Comparison of ENCODE assay signal across 9 mouse cellular contexts in genomic region chrX:74367512-74367911, GRCm38 (mm10). TPM values are rescaled to one million over a fixed set of nuclear protein-coding genes. Genes with fewer than 3 reads are reported as not detected.
A peak's percentile ranks its signal among the peaks of the same experiment; 100 is the strongest.
DNase-seq lines count a peak whose midpoint lies in the region; ATAC-seq and TF ChIP-seq lines count a peak whose summit lies in the region.
"Had no signal": no experiment of that assay in that cellular context is flagged by ENCODE, and none has a peak within 500 bp of the region (broad histone marks: within the 10 kb centered on the region; RNA-seq: fewer than 3 reads in every experiment).

No protein-coding gene starts in this region.

- ATAC-seq in lung, embryonic 14.5 days (ENCODE audit: insufficient read depth), result no peak
- ATAC-seq in intestine, embryonic 16.5 days, result no peak
- ATAC-seq in neural tube, embryonic 13.5 days (ENCODE audit: low read depth), result 0 out of 2 replicates have a peak, but pooled peaks have one; percentile 11

- no peak for DNase-seq in lung, embryonic 14.5 days
- no peak for DNase-seq in lung, postnatal 14 days
- DNase-seq in gastrocnemius, postnatal 4 days (ENCODE audit: low spot score in 2 of 2), result no peak
- DNase-seq in layer of hippocampus, adult 18-20 months (ENCODE audit: low spot score in 2 of 2), result no peak
- no peak for DNase-seq in right cerebral cortex, postnatal 25 days
- DNase-seq: kidney, postnatal 4 days had no signal

- H3K9me3 ChIP-seq in lung, embryonic 14.5 days (ENCODE audit: low read depth, low read length), result no peaks in the 10 kb centered on the region
- H3K9me3 ChIP-seq in intestine, embryonic 16.5 days (ENCODE audit: control insufficient read depth, low read length), result no peaks in the 10 kb centered on the region
- no peaks in the 10 kb centered on the region for H3K9me3 ChIP-seq in neural tube, embryonic 13.5 days

- no peaks in the 10 kb centered on the region for H3K4me1 ChIP-seq in lung, embryonic 14.5 days (ENCODE audit: insufficient read depth)
- peaks cover 4% of the 10 kb centered on the region; the same call in 1 of the 2 replicates for H3K4me1 ChIP-seq in embryonic fibroblast, embryonic 13.5 days (ENCODE audit: control insufficient read depth, insufficient read depth, low read length)
- peaks cover 5% of the 10 kb centered on the region; the same call in 1 of the 2 replicates for H3K4me1 ChIP-seq in intestine, embryonic 16.5 days (ENCODE audit: control insufficient read depth, insufficient read depth, low read length)
- peaks cover 16% of the 10 kb centered on the region for H3K4me1 ChIP-seq in neural tube, embryonic 13.5 days (replicated peaks)

- no peaks in the 10 kb centered on the region for H3K27me3 ChIP-seq in lung, embryonic 14.5 days (ENCODE audit: insufficient read depth, low read length)
- no peaks in the 10 kb centered on the region for H3K27me3 ChIP-seq in intestine, embryonic 16.5 days (replicated peaks; ENCODE audit: control insufficient read depth, insufficient read depth, low read length)
- no peaks in the 10 kb centered on the region for H3K27me3 ChIP-seq in neural tube, embryonic 13.5 days

- H3K4me3 ChIP-seq in lung, embryonic 14.5 days (ENCODE audit: low read depth, low read length), result peak overlapping the region; percentile 57
- peak overlapping the region; percentile 83 for H3K4me3 ChIP-seq in embryonic fibroblast, embryonic 13.5 days (ENCODE audit: insufficient read depth, low read length)
- H3K4me3 ChIP-seq in intestine, embryonic 16.5 days (ENCODE audit: low read length), result peak overlapping the region; percentile 66
- peak overlapping the region; percentile 58 for H3K4me3 ChIP-seq in neural tube, embryonic 13.5 days

- WGBS in lung, embryonic 14.5 days, result 57% methylated on average over 10 of the region's 10 CpGs
- 60% methylated on average over 10 of the region's 10 CpGs for WGBS in intestine, embryonic 16.5 days
- WGBS in neural tube, embryonic 13.5 days, result 73% methylated on average over 10 of the region's 10 CpGs

- H3K9ac ChIP-seq in lung, embryonic 14.5 days, result peak overlapping the region; percentile 77
- H3K9ac ChIP-seq in intestine, embryonic 16.5 days (ENCODE audit: low read depth, low read length), result peak overlapping the region; percentile 81
- peak overlapping the region; percentile 86 for H3K9ac ChIP-seq in neural tube, embryonic 13.5 days

- no peak overlapping the region for H3K27ac ChIP-seq in lung, embryonic 14.5 days (ENCODE audit: low read depth)
- H3K27ac ChIP-seq in embryonic fibroblast, embryonic 13.5 days (ENCODE audit: insufficient read depth, low read length), result no peak overlapping the region
- H3K27ac ChIP-seq in intestine, embryonic 16.5 days (ENCODE audit: low read length), result peak overlapping the region; percentile 75; the same call in 1 of the 2 replicates
- H3K27ac ChIP-seq in neural tube, embryonic 13.5 days (replicated peaks), result no peak overlapping the region

- TF ChIP-seq CTCF in lung, embryonic 14.5 days (IDR thresholded peaks at IDR 0.05; ENCODE audit: low read depth), result no peak
- TF ChIP-seq CTCF in embryonic fibroblast, embryonic 13.5 days (IDR thresholded peaks at IDR 0.05; ENCODE audit: borderline replicate concordance, insufficient read depth, low read length), result no peak

- no peak for TF ChIP-seq POLR2A in embryonic fibroblast, embryonic 13.5 days (IDR thresholded peaks at IDR 0.05; ENCODE audit: low read depth, low read length)

- H3K36me3 ChIP-seq in lung, embryonic 14.5 days (ENCODE audit: insufficient read depth), result no peaks in the 10 kb centered on the region
- no peaks in the 10 kb centered on the region for H3K36me3 ChIP-seq in intestine, embryonic 16.5 days (ENCODE audit: control insufficient read depth, insufficient read depth, low read length)
- 0 out of 2 replicates have a peak, but pooled peaks cover 6% of the 10 kb centered on the region for H3K36me3 ChIP-seq in neural tube, embryonic 13.5 days

- H3K4me2 ChIP-seq in lung, embryonic 14.5 days, result peak overlapping the region; percentile 59
- H3K4me2 ChIP-seq in intestine, embryonic 16.5 days (ENCODE audit: low read depth, low read length), result peak overlapping the region; percentile 55
- H3K4me2 ChIP-seq in neural tube, embryonic 13.5 days, result peak overlapping the region; percentile 67

RNA-seq across cellular contexts. Expression of gene Ubl4a, which starts 5.5 kb away (rescaled TPM):
- 88.8 and 90.6 TPM in 2 replicates for polyA plus RNA-seq in lung, embryonic 14.5 days (2014; fragmentation: Nextera tagmentation; extraction: Ambion mirVana)
- polyA plus RNA-seq in embryonic fibroblast, embryonic 13.5 days (2011; ENCODE audit: insufficient read length, low read depth, missing spikeins), result 47.0 and 62.6 TPM in 2 replicates
- polyA plus RNA-seq in intestine, embryonic 16.5 days (2015; fragmentation: Nextera tagmentation; extraction: Ambion mirVana), result 65.4 and 67.7 TPM in 2 replicates
- 63.6 and 66.3 TPM in 2 replicates for polyA plus RNA-seq in neural tube, embryonic 13.5 days (2015; fragmentation: Nextera tagmentation; extraction: Ambion mirVana)
- total RNA-seq in gastrocnemius, postnatal 4 days (2021), result 10 to 100 TPM; 46.4 to 50.2 TPM
- 10 to 100 TPM; 61.5 to 61.8 TPM for total RNA-seq in layer of hippocampus, adult 18-20 months (2021)

RNA-seq across cellular contexts. Expression of gene Slc10a3, which starts 5.6 kb away (rescaled TPM):
- polyA plus RNA-seq in lung, embryonic 14.5 days (2014; fragmentation: Nextera tagmentation; extraction: Ambion mirVana), result 22.9 and 23.2 TPM in 2 replicates
- 20.6 and 22.4 TPM in 2 replicates for polyA plus RNA-seq in embryonic fibroblast, embryonic 13.5 days (2011; ENCODE audit: insufficient read length, low read depth, missing spikeins)
- polyA plus RNA-seq in intestine, embryonic 16.5 days (2015; fragmentation: Nextera tagmentation; extraction: Ambion mirVana), result 16.9 and 17.6 TPM in 2 replicates
- 6.8 and 8.4 TPM in 2 replicates for polyA plus RNA-seq in neural tube, embryonic 13.5 days (2015; fragmentation: Nextera tagmentation; extraction: Ambion mirVana)
- 1 to 10 TPM; 5.5 to 6.7 TPM for total RNA-seq in gastrocnemius, postnatal 4 days (2021)
- 1 to 10 TPM; 2.3 to 2.6 TPM for total RNA-seq in layer of hippocampus, adult 18-20 months (2021)

RNA-seq across cellular contexts. Expression of gene Lage3, which starts 14.1 kb away (rescaled TPM):
- 113 and 114 TPM in 2 replicates for polyA plus RNA-seq in lung, embryonic 14.5 days (2014; fragmentation: Nextera tagmentation; extraction: Ambion mirVana)
- 56.1 and 62.9 TPM in 2 replicates for polyA plus RNA-seq in embryonic fibroblast, embryonic 13.5 days (2011; ENCODE audit: insufficient read length, low read depth, missing spikeins)
- 81.3 and 84.4 TPM in 2 replicates for polyA plus RNA-seq in intestine, embryonic 16.5 days (2015; fragmentation: Nextera tagmentation; extraction: Ambion mirVana)
- polyA plus RNA-seq in neural tube, embryonic 13.5 days (2015; fragmentation: Nextera tagmentation; extraction: Ambion mirVana), result 70.6 and 80.4 TPM in 2 replicates
- 10 to 100 TPM; 39.8 to 48.0 TPM for total RNA-seq in gastrocnemius, postnatal 4 days (2021)
- total RNA-seq in layer of hippocampus, adult 18-20 months (2021), result 10 to 100 TPM; 19.7 to 24.0 TPM

RNA-seq across cellular contexts. Expression of gene Fam3a, which starts 25.6 kb away (rescaled TPM):
- polyA plus RNA-seq in lung, embryonic 14.5 days (2014; fragmentation: Nextera tagmentation; extraction: Ambion mirVana), result 34.2 and 37.1 TPM in 2 replicates
- 23.5 and 30.6 TPM in 2 replicates for polyA plus RNA-seq in embryonic fibroblast, embryonic 13.5 days (2011; ENCODE audit: insufficient read length, low read depth, missing spikeins)
- 30.6 and 34.6 TPM in 2 replicates for polyA plus RNA-seq in intestine, embryonic 16.5 days (2015; fragmentation: Nextera tagmentation; extraction: Ambion mirVana)
- polyA plus RNA-seq in neural tube, embryonic 13.5 days (2015; fragmentation: Nextera tagmentation; extraction: Ambion mirVana), result 32.0 and 34.4 TPM in 2 replicates
- 10 to 100 TPM; 20.7 to 26.2 TPM for total RNA-seq in gastrocnemius, postnatal 4 days (2021)
- total RNA-seq in layer of hippocampus, adult 18-20 months (2021), result 10 to 100 TPM; 15.4 to 20.8 TPM

RNA-seq across cellular contexts. Expression of gene Ikbkg, which starts 25.6 kb away (rescaled TPM):
- polyA plus RNA-seq in lung, embryonic 14.5 days (2014; fragmentation: Nextera tagmentation; extraction: Ambion mirVana), result 19.6 and 20.0 TPM in 2 replicates
- polyA plus RNA-seq in embryonic fibroblast, embryonic 13.5 days (2011; ENCODE audit: insufficient read length, low read depth, missing spikeins), result 36.8 and 57.9 TPM in 2 replicates
- polyA plus RNA-seq in intestine, embryonic 16.5 days (2015; fragmentation: Nextera tagmentation; extraction: Ambion mirVana), result 20.8 and 21.6 TPM in 2 replicates
- polyA plus RNA-seq in neural tube, embryonic 13.5 days (2015; fragmentation: Nextera tagmentation; extraction: Ambion mirVana), result 16.7 and 16.8 TPM in 2 replicates
- total RNA-seq in gastrocnemius, postnatal 4 days (2021), result 10 to 100 TPM; 35.2 to 39.4 TPM
- 10 to 100 TPM; 49.7 to 51.5 TPM for total RNA-seq in layer of hippocampus, adult 18-20 months (2021)
